Mouse (Mus musculus): ENCODE results near the gene Hic2. TPM values are rescaled to one million over a fixed set of nuclear protein-coding genes. Genes with fewer than 3 reads are reported as not detected.
A peak's percentile ranks its signal among the peaks of the same experiment; 100 is the strongest.

Hic2 gene
- total and polyA plus RNA-seq, 3 experiments = 5.9 to 9.5 TPM; not detected in 1

DNA sequence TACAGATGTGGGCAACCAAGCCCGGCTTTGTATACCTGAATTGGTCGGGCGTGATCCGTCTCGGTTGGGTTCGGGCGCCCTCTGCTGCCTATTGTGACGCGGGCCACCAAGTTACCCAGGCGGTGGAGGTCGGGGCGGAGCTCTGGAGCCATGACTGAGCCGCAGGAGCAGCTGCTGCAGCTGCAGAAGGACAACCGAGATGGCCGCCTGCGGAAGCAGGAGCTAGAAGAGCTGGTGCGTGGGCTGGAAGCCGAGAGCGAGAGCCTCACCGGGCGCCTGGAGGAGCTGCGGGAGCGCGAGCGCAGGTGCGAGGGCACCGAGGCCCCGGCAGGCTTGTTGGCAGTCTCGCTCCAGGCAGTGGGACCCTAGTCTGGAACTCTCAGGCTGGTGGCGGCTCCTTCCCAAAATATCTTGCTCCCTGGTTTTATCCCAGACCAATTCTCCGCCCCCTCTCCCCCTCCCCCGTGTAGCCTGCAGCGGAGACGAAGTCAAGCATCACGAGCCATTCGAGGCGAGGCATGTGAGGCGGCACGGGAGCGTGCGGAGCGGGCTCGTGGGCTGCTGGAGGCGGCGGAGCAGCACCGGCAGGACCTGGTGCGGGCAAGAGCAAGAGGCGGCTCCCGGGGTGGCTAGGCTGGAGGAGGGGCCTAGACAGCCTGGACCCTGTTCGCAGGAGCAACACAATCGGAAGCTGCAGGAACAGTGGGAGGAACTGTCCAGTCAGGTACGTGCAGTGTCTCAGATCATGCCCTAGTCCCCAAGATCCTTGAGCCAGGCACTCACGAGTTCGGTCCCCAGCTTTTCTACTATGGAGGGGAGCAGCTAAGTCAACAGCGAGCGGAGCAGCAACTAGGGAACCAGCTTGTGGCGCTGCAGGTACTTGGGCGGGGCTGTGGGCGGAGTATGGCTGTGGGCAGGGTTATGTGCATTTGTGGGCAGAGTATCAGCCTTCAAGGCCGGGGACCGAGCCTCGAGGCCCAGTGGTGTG is 43.1 kb downstream of the Hic2 start (continued):
- TF ChIP-seq SIN3A (IDR thresholded peaks at IDR 0.05; ENCODE audit: low read length) (peak; percentile 59), RAD21 (IDR thresholded peaks at IDR 0.05; ENCODE audit: low read depth, low read length) (peak; percentile 96), MAFK (IDR thresholded peaks at IDR 0.05; ENCODE audit: borderline replicate concordance, low read depth, low read length) (no peak), GATA1 (IDR thresholded peaks at IDR 0.05; ENCODE audit: low read depth, low read length) (no peak), MEF2A (IDR thresholded peaks at IDR 0.05; ENCODE audit: extremely low read depth, insufficient replicate concordance, low read depth, low read length, poor library complexity, severe bottlenecking) (no peak), GABPA (IDR thresholded peaks at IDR 0.05; ENCODE audit: low read depth, low read length) (no peak), ZNF384 (IDR thresholded peaks at IDR 0.05; ENCODE audit: low read depth, low read length) (peak; percentile 24; the same call in 1 of the 2 replicates), BHLHE40 (IDR thresholded peaks at IDR 0.05; ENCODE audit: borderline replicate concordance, low read depth, low read length) (no peak; the same call in 1 of the 2 replicates), UBTF (IDR thresholded peaks at IDR 0.05; ENCODE audit: borderline replicate concordance, insufficient read depth, low read depth, low read length) (no peak), TCF12 (IDR thresholded peaks at IDR 0.05; ENCODE audit: low read depth, low read length) (no peak), CTCF (IDR thresholded peaks at IDR 0.05 in 2 of 3, conservative IDR thresholded peaks at IDR 0.05 in 1 of 3; ENCODE audit: control insufficient read depth in 1 of 3, insufficient read depth in 1 of 3, low read depth in 2 of 3, low read length in 3 of 3, poor library complexity in 1 of 3, severe bottlenecking in 1 of 3) (peak; percentile 49 to 99 (median 96))

- H3K36me3 ChIP-seq (ENCODE audit: control insufficient read depth in 1 of 2, insufficient read depth in 2 of 2, low read length in 2 of 2) = no peaks in the 10 kb centered on the region
- no peaks in the 10 kb centered on the region for H3K27me3 ChIP-seq (ENCODE audit: control insufficient read depth in 1 of 2, insufficient read depth in 2 of 2, low read length in 2 of 2)
- TF ChIP-seq TAL1 (IDR thresholded peaks at IDR 0.05; ENCODE audit: low read length) (no peak), ZC3H11A (IDR thresholded peaks at IDR 0.05; ENCODE audit: low read depth, low read length) (no peak), GATA1 (IDR thresholded peaks at IDR 0.05; ENCODE audit: low read depth, low read length) (no peak), NRF1 (IDR thresholded peaks at IDR 0.05; ENCODE audit: insufficient read depth, low read depth, low read length, poor library complexity, severe bottlenecking) (no peak), MAFK (IDR thresholded peaks at IDR 0.05; ENCODE audit: borderline replicate concordance, low read depth, low read length) (no peak), KAT2A (conservative IDR thresholded peaks at IDR 0.05; ENCODE audit: low read depth, low read length) (no peak), HCFC1 (IDR thresholded peaks at IDR 0.05; ENCODE audit: low read depth, low read length) (no peak), JUND (IDR thresholded peaks at IDR 0.05; ENCODE audit: low read depth, low read length) (no peak), TBP (IDR thresholded peaks at IDR 0.05; ENCODE audit: low read depth, low read length) (no peak), TCF12 (IDR thresholded peaks at IDR 0.05; ENCODE audit: low read depth, low read length) (no peak), RCOR1 (IDR thresholded peaks at IDR 0.05; ENCODE audit: low read depth, low read length) (no peak), GABPA (IDR thresholded peaks at IDR 0.05; ENCODE audit: low read depth, low read length) (no peak), SIN3A (IDR thresholded peaks at IDR 0.05; ENCODE audit: low read length) (no peak), MXI1 (IDR thresholded peaks at IDR 0.05; ENCODE audit: low read depth, low read length) (no peak), POLR2AphosphoS5 (IDR thresholded peaks at IDR 0.05; ENCODE audit: borderline replicate concordance, low read depth, low read length) (no peak)
- DNase-seq (ENCODE audit: low read depth, low spot score) = no peak
- H3K79me2 ChIP-seq (ENCODE audit: control insufficient read depth, insufficient read depth, low read length, poor library complexity) = no peaks in the 10 kb centered on the region
- no peak overlapping the region for H3K4me3 ChIP-seq (ENCODE audit: control insufficient read depth in 1 of 2, insufficient read depth in 1 of 2, low read depth in 2 of 2, low read length in 2 of 2)
- H3K27ac ChIP-seq (ENCODE audit: control insufficient read depth, low read depth, low read length) = no peak overlapping the region
- H3K4me1 ChIP-seq (ENCODE audit: control insufficient read depth in 1 of 2, insufficient read depth in 2 of 2, low read length in 2 of 2) = no peaks in the 10 kb centered on the region
- no peak overlapping the region for H3K9ac ChIP-seq (ENCODE audit: control insufficient read depth, low read depth, low read length, poor library complexity, severe bottlenecking)
- no peaks in the 10 kb centered on the region for H3K9me3 ChIP-seq (replicated peaks; ENCODE audit: insufficient read depth, low read length)
Observed at GRCm38 (mm10) chr16:17277342-17278211, 44.2 kb downstream of the Hic2 start.
